Comparison of ENCODE assay signal across 8 mouse cellular contexts in the genomic region with DNA sequence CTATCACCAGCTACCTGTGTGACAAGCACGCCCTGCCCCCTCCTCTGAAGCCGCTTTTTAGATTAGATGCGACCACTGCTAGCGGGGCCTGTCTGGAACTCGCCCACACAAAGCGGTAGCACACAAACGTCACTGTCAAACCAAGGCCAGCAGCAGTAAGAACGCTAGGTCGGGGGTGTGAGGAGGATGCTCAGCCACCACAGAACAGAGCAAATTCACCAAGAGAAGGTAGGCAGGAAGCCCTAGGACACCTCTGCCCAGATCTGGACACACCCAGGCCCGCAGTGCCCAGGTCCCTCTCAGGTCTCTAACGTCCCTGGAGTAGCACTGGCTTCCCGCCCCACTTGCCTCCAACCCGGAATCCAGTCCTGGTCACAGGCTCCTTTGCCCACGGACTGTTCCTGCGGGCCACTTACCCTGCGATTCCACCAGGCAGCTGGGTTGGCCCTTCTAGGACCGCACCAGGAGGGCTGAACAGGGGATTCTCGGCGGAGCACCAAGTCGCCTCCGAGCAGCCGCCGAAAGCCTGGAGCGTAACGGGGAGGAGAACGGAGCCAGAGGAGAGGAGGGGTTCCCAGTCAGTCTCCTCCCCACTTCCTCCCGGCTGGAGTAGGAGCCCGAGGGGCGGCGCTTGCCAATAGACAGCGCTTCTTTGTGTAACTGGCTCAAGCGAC. TPM values are rescaled to one million over a fixed set of nuclear protein-coding genes. Genes with fewer than 3 reads are reported as not detected.
DNase-seq lines count a peak whose midpoint lies in the region; ATAC-seq and TF ChIP-seq lines count a peak whose summit lies in the region.

No protein-coding gene starts in this region.

- peaks cover 24% of the 10 kb centered on the region for H3K36me3 ChIP-seq in embryonic facial prominence, embryonic 10.5 days (replicated peaks)
- no peaks in the 10 kb centered on the region for H3K36me3 ChIP-seq in intestine, postnatal 0 days (ENCODE audit: control insufficient read depth, insufficient read depth)
- no peaks in the 10 kb centered on the region for H3K36me3 ChIP-seq in megakaryocyte, embryonic 14.5 days (replicated peaks; ENCODE audit: low read length)

- H3K9me3 ChIP-seq in embryonic facial prominence, embryonic 10.5 days: no peaks in the 10 kb centered on the region
- no peaks in the 10 kb centered on the region for H3K9me3 ChIP-seq in intestine, postnatal 0 days (ENCODE audit: control insufficient read depth)
- H3K9me3 ChIP-seq in megakaryocyte, embryonic 14.5 days: peaks cover under 1% of the 10 kb centered on the region; the same call in 1 of the 2 replicates

- H3K27ac ChIP-seq in embryonic facial prominence, embryonic 10.5 days (replicated peaks): peak overlapping the region; percentile 95
- H3K27ac ChIP-seq in intestine, postnatal 0 days (ENCODE audit: low read depth, low read length): peak overlapping the region; percentile 65

- TF ChIP-seq CTCF in intestine, postnatal 0 days (IDR thresholded peaks at IDR 0.05; ENCODE audit: low read depth): 0 out of 2 replicates have a peak, but pooled peaks have one; percentile 14

- H3K4me2 ChIP-seq in intestine, postnatal 0 days (replicated peaks; ENCODE audit: low read depth): peak overlapping the region; percentile 82

- DNase-seq in adrenal gland, postnatal 4 days (ENCODE audit: low spot score in 2 of 2): peak; percentile 40 to 51
- DNase-seq in embryonic facial prominence, embryonic 10.5 days (ENCODE audit: low spot score): peak; percentile 90
- peak; percentile 86 to 89 for DNase-seq in left cerebral cortex, postnatal 14 days (ENCODE audit: low spot score in 2 of 2)
- DNase-seq in right cerebral cortex, postnatal 36 days (ENCODE audit: low spot score in 2 of 2): peak; percentile 77 to 87

- intact Hi-C loops in left cerebral cortex, postnatal 14 days (cut with DNase I): no loop called here

- H3K4me1 ChIP-seq in embryonic facial prominence, embryonic 10.5 days: peaks cover 12% of the 10 kb centered on the region
- H3K4me1 ChIP-seq in intestine, postnatal 0 days (replicated peaks; ENCODE audit: control insufficient read depth, insufficient read depth, low read length): no peaks in the 10 kb centered on the region
- peaks cover 12% of the 10 kb centered on the region for H3K4me1 ChIP-seq in megakaryocyte, embryonic 14.5 days

- 0% methylated on average over 32 of the region's 32 CpGs for WGBS in embryonic facial prominence, embryonic 10.5 days
- WGBS in intestine, postnatal 0 days: under 1% methylated on average over 32 of the region's 32 CpGs

- no peaks in the 10 kb centered on the region for H3K27me3 ChIP-seq in embryonic facial prominence, embryonic 10.5 days (replicated peaks; ENCODE audit: low read depth, poor library complexity, severe bottlenecking)
- H3K27me3 ChIP-seq in intestine, postnatal 0 days (replicated peaks; ENCODE audit: control insufficient read depth, insufficient read depth, low read length): no peaks in the 10 kb centered on the region
- peaks cover 14% of the 10 kb centered on the region for H3K27me3 ChIP-seq in megakaryocyte, embryonic 14.5 days (replicated peaks)

- peak overlapping the region; percentile 46 for H3K9ac ChIP-seq in intestine, postnatal 0 days (ENCODE audit: low read depth, low read length)

- H3K4me3 ChIP-seq in embryonic facial prominence, embryonic 10.5 days: peak overlapping the region; percentile 82
- H3K4me3 ChIP-seq in intestine, postnatal 0 days (ENCODE audit: low read depth, low read length): peak overlapping the region; percentile 60
- peak overlapping the region; percentile 91 for H3K4me3 ChIP-seq in megakaryocyte, embryonic 14.5 days (replicated peaks)

- ATAC-seq in granulocyte monocyte progenitor cell, adult 5-6 weeks (replicated peaks; ENCODE audit: poor library complexity, severe bottlenecking): peak; percentile 90
- ATAC-seq in intestine, postnatal 0 days: peak; percentile 88
- ATAC-seq in activated CD4-positive, CD25-positive, alpha-beta regulatory T cell, adult 4 months: no peak

RNA-seq across cellular contexts. Expression of a gene that starts 17.2 kb away (rescaled TPM):
- 10 to 100 TPM; 69.2 to 78.4 TPM for total RNA-seq in adrenal gland, postnatal 4 days (2021)
- polyA plus RNA-seq in embryonic facial prominence, embryonic 10.5 days (2016; fragmentation: Nextera tagmentation; extraction: Ambion mirVana): 93.0 and 94.1 TPM in 2 replicates
- total RNA-seq in granulocyte monocyte progenitor cell, adult 5-6 weeks (2014; fragmentation: Nextera tagmentation): 0.47 TPM in 1 of 2 replicates, not detected in the other
- 0.13 and 0.46 TPM in 2 replicates for total RNA-seq in granulocyte monocyte progenitor cell, adult 5-6 weeks (2017)
- 18.6 and 19.9 TPM in 2 replicates for polyA plus RNA-seq in intestine, postnatal 0 days (2015; fragmentation: Nextera tagmentation; extraction: Ambion mirVana)
- total RNA-seq in left cerebral cortex, postnatal 14 days (2021): 100 to 1,000 TPM; 226 to 234 TPM
- polyA plus RNA-seq in megakaryocyte, embryonic 14.5 days (2012; ENCODE audit: insufficient read depth, low replicate concordance): not detected in 2 replicates
- under 1 TPM in 1 of 2 experiments, not detected in 1; 0.28 TPM for polyA plus RNA-seq in activated CD4-positive, CD25-positive, alpha-beta regulatory T cell, adult 4 months (2017; shearing (Covaris generic))

RNA-seq across cellular contexts. Expression of a gene that starts 46.5 kb away (rescaled TPM):
- total RNA-seq in adrenal gland, postnatal 4 days (2021): not detected
- not detected in 2 replicates for polyA plus RNA-seq in embryonic facial prominence, embryonic 10.5 days (2016; fragmentation: Nextera tagmentation; extraction: Ambion mirVana)
- not detected in 2 replicates for total RNA-seq in granulocyte monocyte progenitor cell, adult 5-6 weeks (2014; fragmentation: Nextera tagmentation)
- total RNA-seq in granulocyte monocyte progenitor cell, adult 5-6 weeks (2017): not detected in 2 replicates
- polyA plus RNA-seq in intestine, postnatal 0 days (2015; fragmentation: Nextera tagmentation; extraction: Ambion mirVana): not detected in 2 replicates
- total RNA-seq in left cerebral cortex, postnatal 14 days (2021): not detected
- not detected in 2 replicates for polyA plus RNA-seq in megakaryocyte, embryonic 14.5 days (2012; ENCODE audit: insufficient read depth, low replicate concordance)
- polyA plus RNA-seq in activated CD4-positive, CD25-positive, alpha-beta regulatory T cell, adult 4 months (2017; shearing (Covaris generic)): not detected

RNA-seq across cellular contexts. Expression of a gene that starts 47.6 kb away (rescaled TPM):
- total RNA-seq in adrenal gland, postnatal 4 days (2021): 10 to 100 TPM in 1 of 2 experiments, 1 to 10 TPM in 1; 8.1 to 10.4 TPM
- polyA plus RNA-seq in embryonic facial prominence, embryonic 10.5 days (2016; fragmentation: Nextera tagmentation; extraction: Ambion mirVana): 4.3 and 4.6 TPM in 2 replicates
- total RNA-seq in granulocyte monocyte progenitor cell, adult 5-6 weeks (2014; fragmentation: Nextera tagmentation): not detected in 2 replicates
- total RNA-seq in granulocyte monocyte progenitor cell, adult 5-6 weeks (2017): 0.22 TPM in 1 of 2 replicates, not detected in the other
- 2.4 and 3.4 TPM in 2 replicates for polyA plus RNA-seq in intestine, postnatal 0 days (2015; fragmentation: Nextera tagmentation; extraction: Ambion mirVana)
- total RNA-seq in left cerebral cortex, postnatal 14 days (2021): 1 to 10 TPM in 1 of 2 experiments, under 1 TPM in 1; 0.63 to 1.0 TPM
- polyA plus RNA-seq in megakaryocyte, embryonic 14.5 days (2012; ENCODE audit: insufficient read depth, low replicate concordance): not detected in 2 replicates
- not detected for polyA plus RNA-seq in activated CD4-positive, CD25-positive, alpha-beta regulatory T cell, adult 4 months (2017; shearing (Covaris generic))

Comparison
In these comparisons a context has a peak if more than half of its experiments do, and no peak if none do; other contexts are left out.
1. RNA of a gene that starts 17.2 kb away (polyA plus RNA-seq): 93.0 to 94.1 TPM in embryonic facial prominence, embryonic 10.5 days and 18.6 to 19.9 TPM in intestine, postnatal 0 days; 0.28 TPM in activated CD4-positive, CD25-positive, alpha-beta regulatory T cell, adult 4 months and not detected in megakaryocyte, embryonic 14.5 days; every median in the first group is over 10 times any median in the second.
2. Peak in every context shown above with its lines, with median percentiles within 50 percentile points of each other: DNase-seq and H3K4me3 ChIP-seq.